Mouse (Mus musculus) forebrain, embryonic 15.5 days (tissue): ENCODE measurements around the gene Dnajc16. TPM values are rescaled to one million over a fixed set of nuclear protein-coding genes. Genes with fewer than 3 reads are reported as not detected.

Experiments
- ATAC-seq: fragments of 200-750 bp; cut with Nextera tagmentation; replicated peaks from 2 replicates; pipeline ENCODE4 v1.8.0; 2017; ENCODE audit warnings: mild to moderate bottlenecking, moderate TSS enrichment, moderate library complexity
- H3K27ac ChIP-seq: fragments of 300-500 bp; sonication (generic); replicated peaks from 2 replicates; pipeline ENCODE4 v1.5.1; 2015; ENCODE audit warnings: mild to moderate bottlenecking, inconsistent platforms
- H3K27me3 ChIP-seq: fragments of 300-500 bp; sonication (generic); 2 replicates; pipeline ENCODE4 v1.6.1; 2015; ENCODE audit warnings: inconsistent platforms
- H3K36me3 ChIP-seq: fragments of 300-500 bp; sonication (generic); 2 replicates; pipeline ENCODE4 v1.6.1; 2015; ENCODE audit warnings: mild to moderate bottlenecking, inconsistent platforms
- H3K4me1 ChIP-seq: fragments of 300-500 bp; sonication (generic); 2 replicates; pipeline ENCODE4 v1.6.1; 2015; ENCODE audit warnings: inconsistent platforms
- H3K4me2 ChIP-seq: fragments of 300-500 bp; sonication (generic); replicated peaks from 2 replicates; pipeline ENCODE4 v1.6.1; 2015; ENCODE audit warnings: mild to moderate bottlenecking, inconsistent platforms
- H3K4me3 ChIP-seq: fragments of 300-500 bp; sonication (generic); 2 replicates; pipeline ENCODE4 v1.5.1; 2015; ENCODE audit warnings: mild to moderate bottlenecking, inconsistent platforms
- H3K9ac ChIP-seq: fragments of 300-500 bp; sonication (generic); replicated peaks from 2 replicates; pipeline ENCODE4 v1.6.1; 2015; ENCODE audit warnings: mild to moderate bottlenecking, inconsistent platforms
- H3K9me3 ChIP-seq: fragments of 300-500 bp; sonication (generic); 2 replicates; pipeline ENCODE4 v1.6.1; 2016; ENCODE audit warnings: inconsistent platforms
- WGBS: fragments of 180-500 bp; shearing (Covaris S2); methylation state at CpG from one replicate; pipeline ENCODE4 v1.1.7; 2015; ENCODE audit warnings: mixed read lengths; 5-methylcytosine and 5-hydroxymethylcytosine counted together
- polyA plus RNA-seq: library from polyadenylated mRNA; unstranded; fragments of >200 nt; fragmentation: Nextera tagmentation; extraction: Ambion mirVana; gene quantifications from 2 replicates; pipeline ENCODE4 v1.2.1, GENCODE M21; 2015

The Dnajc16 gene
- polyA plus RNA-seq, 1 experiment from 2014 or later, result 5.3 TPM

GRCm38 (mm10) chr4:141734446-141735205 is 56.1 kb downstream of the Dnajc16 start:
- ATAC-seq, result peak; percentile 99
- Histone ChIP-seq H3K9me3 (no peaks in the 10 kb centered on the region), H3K27me3 (no peaks in the 10 kb centered on the region), H3K4me3 (peak overlapping the region; percentile 46), H3K36me3 (no peaks in the 10 kb centered on the region), H3K4me2 (peak overlapping the region; percentile 76), H3K4me1 (peaks cover 10% of the 10 kb centered on the region), H3K27ac (peak overlapping the region; percentile 49; the same call in 1 of the 2 replicates), H3K9ac (peak overlapping the region; percentile 50)
- 6% methylated on average over 24 of the region's 24 CpGs for WGBS

- Histone ChIP-seq H3K4me3 (no peak overlapping the region), H3K27ac (no peak overlapping the region), H3K9ac (no peak overlapping the region), H3K4me2 (no peak overlapping the region), H3K27me3 (no peaks in the 10 kb centered on the region), H3K9me3 (no peaks in the 10 kb centered on the region), H3K36me3 (no peaks in the 10 kb centered on the region), H3K4me1 (peaks cover 10% of the 10 kb centered on the region)
- ATAC-seq, result no peak
- WGBS, result 87% methylated on average over 5 of the region's 5 CpGs
Observed at GRCm38 (mm10) chr4:141731766-141732165, 59.0 kb downstream of the Dnajc16 start.

GRCm38 (mm10) chr4:141730401-141730800 is 60.3 kb downstream of the Dnajc16 start:
- Histone ChIP-seq H3K4me1 (peaks cover 10% of the 10 kb centered on the region), H3K9me3 (no peaks in the 10 kb centered on the region), H3K9ac (no peak overlapping the region), H3K4me2 (no peak overlapping the region), H3K27ac (no peak overlapping the region), H3K4me3 (no peak overlapping the region), H3K36me3 (no peaks in the 10 kb centered on the region), H3K27me3 (no peaks in the 10 kb centered on the region)
- 89% methylated on average over 13 of the region's 13 CpGs for WGBS
- ATAC-seq, result no peak

- Histone ChIP-seq H3K36me3 (no peaks in the 10 kb centered on the region), H3K9me3 (no peaks in the 10 kb centered on the region), H3K27ac (no peak overlapping the region), H3K4me1 (peaks cover 2% of the 10 kb centered on the region; the same call in 1 of the 2 replicates), H3K4me2 (no peak overlapping the region), H3K9ac (no peak overlapping the region), H3K4me3 (no peak overlapping the region), H3K27me3 (no peaks in the 10 kb centered on the region)
- 78% methylated on average over 3 of the region's 3 CpGs for whole genome bisulfite sequencing
- no peak for ATAC-seq
Observed at GRCm38 (mm10) chr4:141729266-141729665, 61.5 kb downstream of the Dnajc16 start.

- no peak overlapping the region for H3K9ac ChIP-seq
Observed at GRCm38 (mm10) chr4:141725738-141726137, 65.0 kb downstream of the Dnajc16 start.

GRCm38 (mm10) chr4:141725277-141725676 is 65.5 kb downstream of the Dnajc16 start:
- WGBS, result 80% methylated on average over 5 of the region's 5 CpGs
- H3K27ac ChIP-seq, result no peak overlapping the region
- H3K9ac ChIP-seq, result no peak overlapping the region
- no peak overlapping the region for H3K4me3 ChIP-seq
- ATAC-seq, result no peak
- H3K4me1 ChIP-seq, result peaks cover 21% of the 10 kb centered on the region
- no peaks in the 10 kb centered on the region for H3K9me3 ChIP-seq
- no peaks in the 10 kb centered on the region for H3K36me3 ChIP-seq
- H3K4me2 ChIP-seq, result no peak overlapping the region
- H3K27me3 ChIP-seq, result no peaks in the 10 kb centered on the region

More at GRCm38 (mm10) chr4:141725738-141726137, 65.0 kb downstream of the Dnajc16 start:
- no peaks in the 10 kb centered on the region for H3K9me3 ChIP-seq
- H3K4me2 ChIP-seq, result no peak overlapping the region
- no peak for ATAC-seq
- no peaks in the 10 kb centered on the region for H3K27me3 ChIP-seq
- peaks cover 21% of the 10 kb centered on the region for H3K4me1 ChIP-seq
- no peaks in the 10 kb centered on the region for H3K36me3 ChIP-seq
- H3K27ac ChIP-seq, result no peak overlapping the region
- 62% methylated on average over 3 of the region's 3 CpGs for WGBS
- H3K4me3 ChIP-seq, result no peak overlapping the region

- no peak for ATAC-seq
- Histone ChIP-seq H3K36me3 (peaks cover 5% of the 10 kb centered on the region; the same call in 1 of the 2 replicates), H3K9me3 (no peaks in the 10 kb centered on the region), H3K4me3 (no peak overlapping the region), H3K9ac (no peak overlapping the region), H3K4me2 (no peak overlapping the region), H3K4me1 (peaks cover 21% of the 10 kb centered on the region), H3K27ac (no peak overlapping the region), H3K27me3 (no peaks in the 10 kb centered on the region)
- 72% methylated on average over 11 of the region's 11 CpGs for WGBS
Observed at GRCm38 (mm10) chr4:141724594-141724993, 66.1 kb downstream of the Dnajc16 start.

- Histone ChIP-seq H3K4me3 (peak overlapping the region; percentile 97), H3K9ac (peak overlapping the region; percentile 95), H3K4me1 (peaks cover 21% of the 10 kb centered on the region), H3K9me3 (no peaks in the 10 kb centered on the region), H3K4me2 (peak overlapping the region; percentile 82), H3K27me3 (no peaks in the 10 kb centered on the region), H3K27ac (peak overlapping the region; percentile 70), H3K36me3 (peaks cover 5% of the 10 kb centered on the region; the same call in 1 of the 2 replicates)
- peak; percentile 69 for ATAC-seq
- 6% methylated on average over 13 of the region's 13 CpGs for WGBS
Observed at GRCm38 (mm10) chr4:141723673-141724068, 67.1 kb downstream of the Dnajc16 start.

GRCm38 (mm10) chr4:141722731-141723672 is 67.7 kb downstream of the Dnajc16 start, which contains the start of gene Ddi2:
Ddi2 (minus strand) TSS chr4:141723419.
- peak; percentile 93 for ATAC-seq
- Histone ChIP-seq H3K4me3 (peak within 1 kb of the TSS; percentile 97), H3K36me3 (peaks cover 5% of the 10 kb centered on the region; the same call in 1 of the 2 replicates), H3K9ac (peak within 1 kb of the TSS; percentile 95), H3K27me3 (no peaks in the 10 kb centered on the region), H3K4me2 (peak within 1 kb of the TSS; percentile 82), H3K9me3 (no peaks in the 10 kb centered on the region), H3K4me1 (peaks cover 21% of the 10 kb centered on the region), H3K27ac (peak within 1 kb of the TSS; percentile 91)
- WGBS, result under 1% methylated on average over 104 of the region's 105 CpGs

GRCm38 (mm10) chr4:141721961-141722360 is 68.8 kb downstream of the Dnajc16 start:
- 70% methylated on average over 6 of the region's 6 CpGs for WGBS
- no peak for ATAC-seq
- Histone ChIP-seq H3K4me1 (peaks cover 21% of the 10 kb centered on the region), H3K9ac (peak overlapping the region; percentile 95), H3K4me2 (peak overlapping the region; percentile 82), H3K9me3 (no peaks in the 10 kb centered on the region), H3K36me3 (peaks cover 5% of the 10 kb centered on the region; the same call in 1 of the 2 replicates), H3K27me3 (no peaks in the 10 kb centered on the region), H3K4me3 (peak overlapping the region; percentile 97), H3K27ac (no peak overlapping the region)

GRCm38 (mm10) chr4:141720761-141721523 is 69.8 kb downstream of the Dnajc16 start:
- H3K27me3 ChIP-seq, result no peaks in the 10 kb centered on the region
- peaks cover 21% of the 10 kb centered on the region for H3K4me1 ChIP-seq
- no peak for ATAC-seq
- H3K27ac ChIP-seq, result no peak overlapping the region
- no peaks in the 10 kb centered on the region for H3K9me3 ChIP-seq
- 89% methylated on average over 6 of the region's 6 CpGs for WGBS
- H3K9ac ChIP-seq, result no peak overlapping the region
- H3K4me2 ChIP-seq, result no peak overlapping the region
- peaks cover 5% of the 10 kb centered on the region; the same call in 1 of the 2 replicates for H3K36me3 ChIP-seq
- no peak overlapping the region for H3K4me3 ChIP-seq
